Mouse (Mus musculus) ES-Bruce4 (cell line): Measurements from ENCODE around the gene Ovch2. TPM values are rescaled to one million over a fixed set of nuclear protein-coding genes. Genes with fewer than 3 reads are reported as not detected.

Experiments used
- H3K27ac ChIP-seq: 2 replicates; pipeline ENCODE4 v1.5.1; 2012; ENCODE audit warnings: low read length, inconsistent platforms; ENCODE audit not compliant: insufficient read depth
- H3K27me3 ChIP-seq: 2 replicates; pipeline ENCODE4 v1.6.1; 2012; ENCODE audit warnings: mild to moderate bottlenecking, low read length, inconsistent platforms; ENCODE audit not compliant: control insufficient read depth, poor library complexity, insufficient read depth, severe bottlenecking
- H3K36me3 ChIP-seq: 2 replicates; pipeline ENCODE4 v1.6.1; 2012; ENCODE audit warnings: inconsistent platforms, mild to moderate bottlenecking, low read length, moderate library complexity; ENCODE audit not compliant: control insufficient read depth, poor library complexity, insufficient read depth, severe bottlenecking
- H3K4me1 ChIP-seq: one replicate; pipeline ENCODE4 v1.8.1; 2011; ENCODE audit warnings: low read length; ENCODE audit not compliant: control insufficient read depth, insufficient read depth
- H3K4me3 ChIP-seq: 2 replicates; pipeline ENCODE4 v1.5.1; 2011; ENCODE audit warnings: low read depth, mild to moderate bottlenecking, low read length
- H3K9ac ChIP-seq: 2 replicates; pipeline ENCODE4 v1.6.1; 2012; ENCODE audit warnings: low read depth, mild to moderate bottlenecking, inconsistent platforms; ENCODE audit not compliant: poor library complexity, severe bottlenecking
- H3K9me3 ChIP-seq: replicated peaks from 2 replicates; pipeline ENCODE4 v1.6.1; 2012; ENCODE audit warnings: mild to moderate bottlenecking, low read length, inconsistent platforms; ENCODE audit not compliant: control insufficient read depth, poor library complexity, insufficient read depth, severe bottlenecking
- CTCF ChIP-seq: IDR thresholded peaks from one replicate; pipeline ENCODE4 v1.8.1; 2011; ENCODE audit warnings: low read depth, low read length
- EP300 ChIP-seq: IDR thresholded peaks from 2 replicates; pipeline ENCODE4 v1.6.1; 2011; ENCODE audit warnings: low read depth, low read length; ENCODE audit not compliant: insufficient read depth
- POLR2A ChIP-seq: IDR thresholded peaks from one replicate; pipeline ENCODE4 v1.8.1; 2011; ENCODE audit warnings: low read length; ENCODE audit not compliant: insufficient read depth
- polyA plus RNA-seq: library from polyadenylated mRNA; stranded (reverse); fragments of >200 nt; gene quantifications from 2 replicates; pipeline ENCODE4 v1.2.4, GENCODE M21; 2011; ENCODE audit warnings: low read depth; ENCODE audit not compliant: missing spikeins, insufficient read depth, insufficient read length

Gene Ovch2
- polyA plus RNA-seq, 1 experiment = not detected

DNA sequence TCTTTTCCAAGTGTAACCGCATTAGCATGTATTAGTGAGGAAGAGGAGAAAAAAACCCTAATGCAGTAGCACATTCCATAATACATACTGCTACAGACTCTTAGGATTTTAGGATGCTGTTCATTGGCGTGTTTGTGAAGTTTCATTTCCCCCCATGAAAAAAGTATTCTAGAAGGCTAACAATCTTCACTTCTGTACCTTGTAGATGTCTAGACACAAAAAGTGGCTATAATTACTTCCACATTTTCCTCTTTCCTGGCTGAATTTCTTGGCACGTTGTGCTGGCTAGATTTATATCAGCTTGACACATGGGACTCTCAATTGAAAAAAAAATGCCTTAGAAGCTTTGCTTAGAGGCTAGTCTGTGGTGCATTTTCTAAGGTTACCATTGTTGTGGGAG lies 1.1 kb upstream of the Ovch2 start:
- Histone ChIP-seq H3K27ac (no peak overlapping the region), H3K27me3 (no peaks in the 10 kb centered on the region), H3K36me3 (no peaks in the 10 kb centered on the region), H3K9me3 (no peaks in the 10 kb centered on the region), H3K9ac (no peak overlapping the region), H3K4me1 (no peaks in the 10 kb centered on the region), H3K4me3 (no peak overlapping the region)
- TF ChIP-seq EP300 (no peak), POLR2A (no peak), CTCF (no peak)

DNA sequence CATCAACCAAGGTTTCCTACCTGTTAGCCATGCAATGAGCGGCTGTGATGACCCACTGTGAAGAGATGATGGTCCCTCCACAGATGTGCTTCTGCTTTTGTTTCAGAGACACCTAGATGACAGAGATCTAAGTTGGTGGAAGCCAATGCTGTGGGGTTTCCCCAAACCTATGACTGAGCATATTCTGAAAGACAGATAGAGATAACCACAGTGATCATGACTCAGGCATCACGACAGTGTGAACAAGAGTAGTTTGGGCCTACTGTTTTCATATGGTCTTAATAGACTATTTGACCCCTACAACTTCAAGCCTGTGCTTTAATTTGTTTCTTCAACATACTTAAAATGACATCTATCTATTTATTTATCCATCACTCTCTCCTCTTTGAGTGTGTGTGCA lies 4.5 kb downstream of the Ovch2 start:
- Histone ChIP-seq H3K4me1 (no peaks in the 10 kb centered on the region), H3K9me3 (no peaks in the 10 kb centered on the region), H3K4me3 (no peak overlapping the region), H3K27ac (no peak overlapping the region), H3K36me3 (no peaks in the 10 kb centered on the region), H3K9ac (no peak overlapping the region), H3K27me3 (no peaks in the 10 kb centered on the region)
- TF ChIP-seq POLR2A (no peak), CTCF (no peak)

DNA sequence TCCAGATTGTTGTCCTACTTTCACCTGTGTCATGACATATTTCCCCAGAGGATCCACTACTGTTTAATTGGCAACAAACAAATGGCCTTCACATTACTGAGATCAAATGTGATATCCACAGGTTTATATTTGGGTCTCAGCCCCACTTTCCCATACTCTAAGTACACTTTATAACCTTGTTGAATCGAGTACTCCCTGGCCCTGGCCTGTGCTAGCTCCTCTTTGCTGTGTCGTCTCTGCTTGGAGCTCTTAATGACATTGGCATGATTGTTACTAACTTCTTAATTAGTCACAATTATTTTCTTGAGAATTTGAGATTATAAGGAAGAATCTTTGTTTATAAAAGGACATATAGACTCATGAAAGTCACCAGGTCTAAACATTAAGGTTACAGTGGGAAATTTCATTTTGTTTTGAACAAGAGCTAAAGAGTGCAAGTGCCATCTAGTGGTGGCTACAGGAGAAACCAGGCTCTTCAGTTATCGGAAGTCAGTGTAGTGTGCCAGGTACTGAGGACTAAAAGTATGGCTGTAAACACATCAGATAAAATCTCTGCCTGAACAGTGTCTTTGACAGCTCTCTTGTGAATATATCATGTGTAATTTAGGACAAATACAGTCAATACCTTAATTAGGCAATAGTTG lies 12.9 kb downstream of the Ovch2 start:
- no peak overlapping the region for H3K4me3 ChIP-seq

DNA sequence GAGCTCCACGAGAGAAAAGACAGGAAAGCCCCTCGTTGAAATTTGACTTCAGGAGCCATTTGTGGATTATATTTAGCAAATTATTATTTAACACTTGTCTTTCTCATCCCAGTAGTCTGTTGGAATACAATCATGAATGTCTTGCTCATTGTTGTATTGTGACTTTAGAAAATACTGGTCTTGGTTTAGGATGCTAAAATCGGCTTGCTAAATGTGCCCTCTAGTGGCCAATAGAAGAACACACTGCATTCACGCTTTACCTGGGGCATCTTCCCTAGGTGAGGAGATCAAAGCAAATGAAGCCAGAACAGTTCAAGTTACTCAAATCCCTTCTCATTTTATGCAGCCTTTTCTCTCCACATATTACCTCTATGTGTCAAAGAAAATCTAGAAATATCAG lies 21.4 kb downstream of the Ovch2 start:
- no peaks in the 10 kb centered on the region for H3K4me1 ChIP-seq
- H3K9me3 ChIP-seq = no peaks in the 10 kb centered on the region
- no peak overlapping the region for H3K9ac ChIP-seq
- no peaks in the 10 kb centered on the region; the same call in 1 of the 2 replicates for H3K27me3 ChIP-seq
- no peak overlapping the region for H3K27ac ChIP-seq
- TF ChIP-seq EP300 = no peak
- peak; percentile 2 for TF ChIP-seq CTCF
- TF ChIP-seq POLR2A = no peak
- no peak overlapping the region for H3K4me3 ChIP-seq
- no peaks in the 10 kb centered on the region for H3K36me3 ChIP-seq

More for the DNA sequence above, 12.9 kb downstream of the Ovch2 start:
- Histone ChIP-seq H3K9me3 (no peaks in the 10 kb centered on the region), H3K27me3 (no peaks in the 10 kb centered on the region), H3K36me3 (no peaks in the 10 kb centered on the region), H3K4me1 (no peaks in the 10 kb centered on the region), H3K9ac (no peak overlapping the region), H3K27ac (no peak overlapping the region)
- TF ChIP-seq POLR2A (no peak), EP300 (no peak)

DNA sequence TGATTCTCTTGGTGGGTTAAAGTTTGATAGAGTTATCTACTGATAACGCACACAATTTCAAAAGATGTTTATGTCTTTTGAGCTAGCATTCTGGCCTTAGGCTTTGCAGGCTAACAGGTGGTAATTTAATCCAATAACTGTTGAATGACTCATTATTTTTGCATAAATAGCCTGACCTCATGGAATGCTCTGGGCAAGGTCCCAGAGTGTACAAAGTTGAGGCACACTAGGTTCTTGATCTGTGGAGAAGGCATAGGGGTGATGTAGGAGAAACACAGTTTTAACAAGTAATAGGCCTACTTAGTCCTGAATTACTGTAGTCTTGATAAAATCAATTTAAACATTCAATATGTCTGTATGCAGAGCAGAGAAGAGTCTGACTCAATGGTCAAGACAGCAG lies 22.8 kb downstream of the Ovch2 start:
- Histone ChIP-seq H3K4me1 (no peaks in the 10 kb centered on the region), H3K27me3 (no peaks in the 10 kb centered on the region; the same call in 1 of the 2 replicates), H3K36me3 (no peaks in the 10 kb centered on the region), H3K4me3 (no peak overlapping the region), H3K9ac (no peak overlapping the region), H3K9me3 (no peaks in the 10 kb centered on the region), H3K27ac (no peak overlapping the region)
- TF ChIP-seq CTCF (no peak), EP300 (no peak)

DNA sequence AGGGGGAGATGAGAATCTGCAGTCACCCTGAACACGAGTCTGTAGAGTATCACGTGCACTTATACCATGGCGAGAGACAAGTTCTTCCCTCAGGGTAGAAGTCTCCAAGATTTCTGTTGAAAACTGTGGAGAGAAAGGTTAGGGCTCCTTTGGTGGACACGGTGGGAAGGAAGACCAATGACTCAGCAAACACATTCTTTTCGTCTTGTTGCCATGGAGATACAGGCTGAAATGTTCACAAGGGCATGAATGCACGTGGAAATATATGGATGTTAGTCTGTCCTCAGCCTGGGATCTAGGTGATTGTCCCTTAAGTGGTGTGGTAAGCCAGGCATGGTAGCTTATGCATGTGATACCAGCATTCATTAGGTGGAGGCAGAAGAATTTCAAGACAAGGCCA lies 30.2 kb downstream of the Ovch2 start:
- H3K36me3 ChIP-seq = no peaks in the 10 kb centered on the region
- H3K4me3 ChIP-seq = no peak overlapping the region
- H3K4me1 ChIP-seq = peaks cover 1% of the 10 kb centered on the region
- no peak overlapping the region for H3K9ac ChIP-seq
- peaks cover 11% of the 10 kb centered on the region for H3K9me3 ChIP-seq
- H3K27ac ChIP-seq = peak overlapping the region; percentile 71
- TF ChIP-seq CTCF (no peak), EP300 (no peak), POLR2A (no peak)
- H3K27me3 ChIP-seq = no peaks in the 10 kb centered on the region
